Mouse (Mus musculus): ENCODE measurements around the gene Dgka. TPM values are rescaled to one million over a fixed set of nuclear protein-coding genes. Genes with fewer than 3 reads are reported as not detected.
A peak's percentile ranks its signal among the peaks of the same experiment; 100 is the strongest.

Gene Dgka
- total RNA-seq, 2 experiments from 2014 or later = 8.8 to 9.7 TPM

DNA sequence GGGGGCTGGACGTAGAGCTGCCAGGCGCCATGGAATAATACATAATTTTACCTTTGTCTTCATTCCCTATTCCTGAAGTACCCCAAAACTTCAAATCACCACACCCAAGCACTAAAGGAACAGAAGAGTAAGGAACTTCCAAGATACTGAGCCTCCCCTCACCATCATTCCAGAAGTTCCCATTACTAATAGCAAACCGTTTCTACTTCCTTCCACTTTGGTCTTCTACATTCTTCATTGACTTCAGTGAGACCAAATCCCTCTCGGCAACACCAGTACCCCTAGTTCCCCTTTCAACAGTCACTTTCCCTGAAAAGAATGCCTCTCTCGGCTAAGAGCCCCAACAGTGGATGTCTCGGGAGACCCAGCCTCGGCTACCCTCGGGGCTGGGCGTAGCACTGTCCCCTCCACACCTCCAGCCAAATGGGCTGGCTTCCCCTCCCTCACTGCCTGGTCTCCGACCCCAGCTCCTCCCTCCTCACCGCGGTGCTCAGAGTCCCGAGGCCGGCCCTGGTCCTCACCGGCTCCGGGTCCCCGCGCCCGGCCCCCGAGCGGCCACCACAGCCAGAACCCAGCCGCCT is 49.2 kb downstream of the Dgka start:
- peak overlapping the region; percentile 95 for H3K27ac ChIP-seq
- no peak for TF ChIP-seq CTCF (IDR thresholded peaks at IDR 0.05)
- no peak for DNase-seq
- H3K4me3 ChIP-seq = peak overlapping the region; percentile 93
- intact Hi-C loops (cut with DNase I) = no loop called here

DNA sequence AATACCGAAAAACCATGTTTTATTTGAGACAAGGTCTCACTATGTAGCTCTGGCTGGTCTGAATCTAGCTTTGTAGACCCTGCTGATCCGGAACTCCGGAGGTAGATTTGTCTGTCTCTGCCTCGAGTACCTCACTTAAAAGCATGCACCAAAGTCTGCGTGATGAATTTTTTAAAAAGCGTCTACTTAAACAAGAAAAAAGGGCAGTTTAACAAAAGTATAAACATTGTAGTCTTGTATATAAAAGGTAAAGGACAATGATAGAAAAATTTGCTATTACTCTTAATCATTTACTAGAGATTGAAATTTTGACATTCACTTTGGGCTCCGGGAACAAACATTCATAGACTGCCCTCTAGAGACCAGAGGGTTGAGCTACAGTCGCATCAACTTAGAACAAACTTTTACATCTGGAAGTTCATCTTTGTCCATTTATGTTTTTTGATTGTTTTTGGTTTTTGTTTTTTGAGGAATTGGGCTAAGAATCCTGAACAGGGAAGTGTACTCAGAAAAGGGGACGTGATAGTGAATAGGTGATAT is 70.1 kb downstream of the Dgka start:
- peak; percentile 81 for TF ChIP-seq CTCF (IDR thresholded peaks at IDR 0.05)
- Histone ChIP-seq H3K4me3 (peak overlapping the region; percentile 83), H3K27ac (peak overlapping the region; percentile 93)
- no peak for DNase-seq
- intact Hi-C loops (cut with DNase I) = loop anchor here (5.0 kb wide), 3 partner anchors 47 to 107 kb away; partner anchors contain the start of genes Pa2g4 and Rps26

DNA sequence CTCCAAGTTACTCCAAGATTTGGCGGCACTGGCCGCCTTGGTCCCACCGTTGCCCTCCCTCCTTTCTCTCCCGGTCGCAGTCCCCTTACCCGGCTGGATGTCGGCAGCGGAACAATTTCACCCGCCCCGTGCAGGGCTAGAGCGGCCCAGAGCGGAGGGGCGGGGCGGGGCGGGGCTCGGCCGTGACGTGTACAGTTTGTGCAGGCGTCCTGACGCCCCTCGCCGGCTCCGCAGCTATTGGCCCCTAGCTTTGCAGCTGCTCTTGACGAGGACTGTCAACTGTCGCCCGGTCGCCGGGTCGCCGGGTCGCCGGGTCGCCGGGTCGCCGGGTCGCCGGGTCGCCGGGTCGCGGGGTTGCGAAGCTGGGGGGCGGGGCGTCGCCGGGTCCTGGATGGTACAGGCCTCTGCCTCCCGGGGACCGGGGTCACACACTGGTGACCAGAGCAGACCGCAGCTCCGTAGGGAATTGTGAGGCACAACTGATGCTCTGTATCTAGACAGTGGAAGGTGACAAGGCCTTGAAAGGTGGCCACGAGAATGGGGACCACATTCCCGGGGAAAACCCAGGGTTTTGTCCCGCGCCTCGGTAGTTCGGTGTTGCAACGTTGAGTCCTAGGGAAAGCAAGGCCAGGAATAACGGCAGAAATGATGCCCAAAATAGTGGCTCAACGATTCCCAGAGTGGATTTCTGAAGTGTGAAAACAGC is 70.7 kb downstream of the Dgka start, which contains the start of gene Suox:
Gene Suox (minus strand): TSS at position 311 of the 706 bp plus-strand sequence.
- peak within 1 kb of the TSS; percentile 93 for H3K27ac ChIP-seq
- H3K4me3 ChIP-seq = peak within 1 kb of the TSS; percentile 83
- peak; percentile 92 for DNase-seq
- intact Hi-C loops (cut with DNase I) = loop anchor here (5.0 kb wide), 3 partner anchors 47 to 107 kb away; partner anchors contain the start of genes Pa2g4 and Rps26
- no peak for TF ChIP-seq CTCF (IDR thresholded peaks at IDR 0.05)

DNA sequence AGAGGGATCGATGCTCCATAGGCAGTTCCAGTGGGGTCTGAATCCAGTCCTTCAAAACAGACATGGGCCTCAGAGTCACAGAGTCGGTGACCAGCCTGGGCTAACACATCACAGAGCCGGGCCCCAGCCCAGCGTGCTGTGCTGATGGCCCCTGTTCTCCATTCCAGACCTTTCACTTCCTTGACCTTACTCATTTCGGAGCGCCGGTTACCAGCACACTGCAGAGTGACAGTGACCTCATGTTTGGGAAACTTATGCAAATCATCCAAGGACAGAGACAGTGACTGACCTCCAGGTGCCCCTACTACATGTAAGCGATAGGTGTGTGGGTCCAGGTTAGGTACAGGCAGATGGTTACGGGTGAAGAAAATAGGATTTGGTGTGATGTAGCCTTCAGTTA is 73.5 kb downstream of the Dgka start:
- intact Hi-C loops (cut with DNase I) = loop anchor here (5.0 kb wide), 3 partner anchors 44 to 104 kb away; partner anchors contain the start of genes Pa2g4 and Rps26
- no peak for DNase-seq
- H3K4me3 ChIP-seq = no peak overlapping the region
- no peak for TF ChIP-seq CTCF (IDR thresholded peaks at IDR 0.05)
- H3K27ac ChIP-seq = no peak overlapping the region

Other genes starting within 250 kb of the Dgka start
- gene Myl6b, start 246.2 kb downstream of the Dgka start, total RNA-seq (2021) = 10 to 100 TPM in 1 of 2 experiments, 1 to 10 TPM in 1; 6.5 to 17.8 TPM
- 10 to 100 TPM; 13.7 to 14.3 TPM for gene Esyt1, start 219.0 kb downstream of the Dgka start, total RNA-seq (2021)
- gene Zc3h10, start 197.1 kb downstream of the Dgka start, total RNA-seq (2021) = 1 to 10 TPM; 4.2 to 6.5 TPM
- 1,000 to 10,000 TPM in 1 of 2 experiments, 100 to 1,000 TPM in 1; 932 to 1,025 TPM for gene Rpl41, start 195.6 kb downstream of the Dgka start, total RNA-seq (2021)
- 10 to 100 TPM; 37.8 to 39.3 TPM for gene Pa2g4, start 178.9 kb downstream of the Dgka start, total RNA-seq (2021)
- 1 to 10 TPM; 1.6 to 2.6 TPM for gene Erbb3, start 155.2 kb downstream of the Dgka start, total RNA-seq (2021)
- 100 to 1,000 TPM; 299 to 383 TPM for gene Rps26, start 118.1 kb downstream of the Dgka start, total RNA-seq (2021)
- gene Ikzf4, start 98.9 kb downstream of the Dgka start, total RNA-seq (2021) = 1 to 10 TPM in 1 of 2 experiments, under 1 TPM in 1; 0.45 to 3.4 TPM
- gene Suox, start 70.8 kb downstream of the Dgka start, total RNA-seq (2021) = 10 to 100 TPM; 22.5 to 27.7 TPM
- gene Rab5b, start 48.6 kb downstream of the Dgka start, total RNA-seq (2021) = 10 to 100 TPM; 90.3 to 94.5 TPM
- not detected for gene Pmel, start 40.7 kb downstream of the Dgka start, total RNA-seq (2021)
- gene Cdk2, start 39.8 kb downstream of the Dgka start, total RNA-seq (2021) = 1 to 10 TPM; 3.0 to 3.2 TPM
- 10 to 100 TPM in 1 of 2 experiments, 1 to 10 TPM in 1; 9.9 to 11.8 TPM for gene Pym1, start 3.0 kb upstream of the Dgka start, total RNA-seq (2021)
- 1 to 10 TPM; 1.0 to 1.5 TPM for gene Mmp19, start 46.1 kb upstream of the Dgka start, total RNA-seq (2021)
- gene Dnajc14, start 59.2 kb upstream of the Dgka start, total RNA-seq (2021) = 10 to 100 TPM; 20.1 to 26.2 TPM
- 1 to 10 TPM; 2.2 to 3.6 TPM for gene Tmem198b, start 59.5 kb upstream of the Dgka start, total RNA-seq (2021)
- 10 to 100 TPM; 30.5 to 33.8 TPM for gene Sarnp, start 72.5 kb upstream of the Dgka start, total RNA-seq (2021)
- gene Ormdl2, start 76.8 kb upstream of the Dgka start, total RNA-seq (2021) = 1 to 10 TPM; 3.5 to 4.5 TPM
- 1 to 10 TPM; 4.8 to 5.2 TPM for gene Gdf11, start 146.9 kb upstream of the Dgka start, total RNA-seq (2021)
- gene Cd63, start 156.1 kb upstream of the Dgka start, total RNA-seq (2021) = 100 to 1,000 TPM; 124 to 132 TPM
- gene Rdh5, start 178.0 kb upstream of the Dgka start, total RNA-seq (2021) = 1 to 10 TPM; 5.1 to 5.2 TPM
- gene Bloc1s1, start 179.2 kb upstream of the Dgka start, total RNA-seq (2021) = 100 to 1,000 TPM; 137 to 169 TPM
- gene Itga7, start 189.0 kb upstream of the Dgka start, total RNA-seq (2021) = 10 to 100 TPM; 58.4 to 72.9 TPM
- not detected for gene Mettl7b, start 216.1 kb upstream of the Dgka start, total RNA-seq (2021)
- gene Olfr9, start 244.6 kb upstream of the Dgka start, total RNA-seq (2021) = not detected